ENCODE assay signal across 8 mouse cellular contexts in the genomic region with DNA sequence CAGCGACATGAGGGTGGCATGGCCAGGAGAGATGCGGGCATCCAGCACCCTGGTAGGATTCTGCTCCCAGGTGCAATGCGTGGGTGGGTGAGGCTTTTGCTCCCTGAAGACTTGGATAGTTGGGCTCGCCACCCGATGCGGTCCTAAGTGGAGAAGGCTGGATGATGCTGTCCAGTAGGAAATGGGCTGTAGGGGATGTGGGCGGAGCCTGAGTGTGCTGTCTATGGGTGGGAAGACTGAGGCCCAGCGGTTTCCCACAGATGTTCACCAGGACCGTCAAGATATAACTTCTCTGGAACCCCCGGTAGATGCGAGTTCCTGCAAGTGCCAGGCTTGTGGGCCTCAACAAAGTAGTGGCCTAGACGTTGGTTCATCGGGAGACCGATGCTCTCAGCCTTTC. TPM values are rescaled to one million over a fixed set of nuclear protein-coding genes. Genes with fewer than 3 reads are reported as not detected.
A peak's percentile ranks its signal among the peaks of the same experiment; 100 is the strongest.
DNase-seq lines count a peak whose midpoint lies in the region; ATAC-seq and TF ChIP-seq lines count a peak whose summit lies in the region.

No protein-coding gene starts in this region.

- no peaks in the 10 kb centered on the region for H3K9me3 ChIP-seq in kidney, embryonic 16.5 days (ENCODE audit: low read length)
- H3K9me3 ChIP-seq in embryonic facial prominence, embryonic 15.5 days (replicated peaks), result no peaks in the 10 kb centered on the region
- no peaks in the 10 kb centered on the region for H3K9me3 ChIP-seq in intestine, postnatal 0 days (ENCODE audit: control insufficient read depth)
- no peaks in the 10 kb centered on the region for H3K9me3 ChIP-seq in neural tube, embryonic 13.5 days

- no peak for ATAC-seq in kidney, embryonic 16.5 days (ENCODE audit: low FRiP score, low TSS enrichment)
- no peak for ATAC-seq in embryonic facial prominence, embryonic 15.5 days (ENCODE audit: insufficient number of reproducible peaks, low FRiP score, low TSS enrichment, low read depth)
- no peak for ATAC-seq in intestine, postnatal 0 days
- no peak for ATAC-seq in neural tube, embryonic 13.5 days (ENCODE audit: low read depth)

- peak overlapping the region; percentile 22 for H3K4me3 ChIP-seq in kidney, embryonic 16.5 days (ENCODE audit: low read length)
- peak overlapping the region; percentile 26 for H3K4me3 ChIP-seq in embryonic facial prominence, embryonic 15.5 days (replicated peaks)
- H3K4me3 ChIP-seq in intestine, postnatal 0 days (ENCODE audit: low read depth, low read length), result peak overlapping the region; percentile 2; the same call in 1 of the 2 replicates
- peak overlapping the region; percentile 20 for H3K4me3 ChIP-seq in neural tube, embryonic 13.5 days

- peaks cover 8% of the 10 kb centered on the region; the same call in 1 of the 2 replicates for H3K4me1 ChIP-seq in kidney, embryonic 16.5 days (ENCODE audit: insufficient read depth, low read length)
- peaks cover 7% of the 10 kb centered on the region for H3K4me1 ChIP-seq in embryonic facial prominence, embryonic 15.5 days
- 0 out of 2 replicates have a peak, but pooled peaks cover 3% of the 10 kb centered on the region for H3K4me1 ChIP-seq in intestine, postnatal 0 days (replicated peaks; ENCODE audit: control insufficient read depth, insufficient read depth, low read length)
- H3K4me1 ChIP-seq in neural tube, embryonic 13.5 days (replicated peaks), result peaks cover 7% of the 10 kb centered on the region

- H3K4me2 ChIP-seq in kidney, embryonic 16.5 days (replicated peaks; ENCODE audit: low read depth, low read length), result peak overlapping the region; percentile 51
- H3K4me2 ChIP-seq in embryonic facial prominence, embryonic 15.5 days (replicated peaks), result peak overlapping the region; percentile 44
- H3K4me2 ChIP-seq in intestine, postnatal 0 days (replicated peaks; ENCODE audit: low read depth), result peak overlapping the region; percentile 54
- peak overlapping the region; percentile 42 for H3K4me2 ChIP-seq in neural tube, embryonic 13.5 days

- intact Hi-C loops in left cerebral cortex, postnatal 36 days (cut with DNase I), result no loop called here

- no peak overlapping the region for H3K9ac ChIP-seq in kidney, embryonic 16.5 days (replicated peaks; ENCODE audit: low read length)
- H3K9ac ChIP-seq in embryonic facial prominence, embryonic 15.5 days, result no peak overlapping the region
- no peak overlapping the region for H3K9ac ChIP-seq in intestine, postnatal 0 days (ENCODE audit: low read depth, low read length)
- no peak overlapping the region for H3K9ac ChIP-seq in neural tube, embryonic 13.5 days

- WGBS in kidney, embryonic 16.5 days, result 62% methylated on average over 14 of the region's 14 CpGs
- 54% methylated on average over 14 of the region's 14 CpGs for whole genome bisulfite sequencing in embryonic facial prominence, embryonic 15.5 days
- WGBS in intestine, postnatal 0 days, result 68% methylated on average over 14 of the region's 14 CpGs
- 56% methylated on average over 14 of the region's 14 CpGs for WGBS in neural tube, embryonic 13.5 days

- no peak for TF ChIP-seq CTCF in intestine, postnatal 0 days (IDR thresholded peaks at IDR 0.05; ENCODE audit: low read depth)

- H3K36me3 ChIP-seq in kidney, embryonic 16.5 days (ENCODE audit: insufficient read depth, low read length), result no peaks in the 10 kb centered on the region
- no peaks in the 10 kb centered on the region for H3K36me3 ChIP-seq in embryonic facial prominence, embryonic 15.5 days
- H3K36me3 ChIP-seq in intestine, postnatal 0 days (ENCODE audit: control insufficient read depth, insufficient read depth), result no peaks in the 10 kb centered on the region
- no peaks in the 10 kb centered on the region for H3K36me3 ChIP-seq in neural tube, embryonic 13.5 days

- no peak for DNase-seq in kidney, postnatal 4 days
- no peak for DNase-seq in left cerebral cortex, postnatal 36 days (ENCODE audit: low spot score in 2 of 2)
- no peak for DNase-seq in adrenal gland, adult 18-20 months (ENCODE audit: low spot score in 2 of 2)
- no peak for DNase-seq in urinary bladder, postnatal 36 days (ENCODE audit: low spot score in 2 of 2)

- no peak overlapping the region for H3K27ac ChIP-seq in kidney, embryonic 16.5 days (ENCODE audit: low read length)
- no peak overlapping the region for H3K27ac ChIP-seq in embryonic facial prominence, embryonic 15.5 days (replicated peaks)
- H3K27ac ChIP-seq in intestine, postnatal 0 days (ENCODE audit: low read depth, low read length), result no peak overlapping the region
- H3K27ac ChIP-seq in neural tube, embryonic 13.5 days (replicated peaks), result no peak overlapping the region

- peaks cover 12% of the 10 kb centered on the region; the same call in 1 of the 2 replicates for H3K27me3 ChIP-seq in kidney, embryonic 16.5 days (ENCODE audit: insufficient read depth, low read length)
- peaks cover 14% of the 10 kb centered on the region for H3K27me3 ChIP-seq in embryonic facial prominence, embryonic 15.5 days
- 0 out of 2 replicates have a peak, but pooled peaks cover 10% of the 10 kb centered on the region for H3K27me3 ChIP-seq in intestine, postnatal 0 days (replicated peaks; ENCODE audit: control insufficient read depth, insufficient read depth, low read length)
- H3K27me3 ChIP-seq in neural tube, embryonic 13.5 days, result peaks cover 11% of the 10 kb centered on the region

RNA-seq across cellular contexts. Expression of a gene that starts 4.9 kb away (rescaled TPM):
- polyA plus RNA-seq in kidney, embryonic 16.5 days (2015; fragmentation: Nextera tagmentation; extraction: Ambion mirVana), result 0.09 and 0.14 TPM in 2 replicates
- 0.16 and 0.48 TPM in 2 replicates for polyA plus RNA-seq in embryonic facial prominence, embryonic 15.5 days (2015; fragmentation: Nextera tagmentation; extraction: Ambion mirVana)
- polyA plus RNA-seq in intestine, postnatal 0 days (2015; fragmentation: Nextera tagmentation; extraction: Ambion mirVana), result 0.04 and 0.25 TPM in 2 replicates
- 0.96 and 1.1 TPM in 2 replicates for polyA plus RNA-seq in neural tube, embryonic 13.5 days (2015; fragmentation: Nextera tagmentation; extraction: Ambion mirVana)
- total RNA-seq in left cerebral cortex, postnatal 36 days (2021), result 10 to 100 TPM; 11.4 to 21.7 TPM
- total RNA-seq in adrenal gland, adult 18-20 months (2021), result under 1 TPM in 1 of 2 experiments, not detected in 1; 0.51 TPM

RNA-seq across cellular contexts. Expression of a gene that starts 16.9 kb away (rescaled TPM):
- polyA plus RNA-seq in kidney, embryonic 16.5 days (2015; fragmentation: Nextera tagmentation; extraction: Ambion mirVana), result 206 and 214 TPM in 2 replicates
- 190 and 195 TPM in 2 replicates for polyA plus RNA-seq in embryonic facial prominence, embryonic 15.5 days (2015; fragmentation: Nextera tagmentation; extraction: Ambion mirVana)
- 57.7 and 65.8 TPM in 2 replicates for polyA plus RNA-seq in intestine, postnatal 0 days (2015; fragmentation: Nextera tagmentation; extraction: Ambion mirVana)
- 167 and 187 TPM in 2 replicates for polyA plus RNA-seq in neural tube, embryonic 13.5 days (2015; fragmentation: Nextera tagmentation; extraction: Ambion mirVana)
- total RNA-seq in left cerebral cortex, postnatal 36 days (2021), result 100 to 1,000 TPM in 1 of 2 experiments, 10 to 100 TPM in 1; 69.7 to 123 TPM
- total RNA-seq in adrenal gland, adult 18-20 months (2021), result 100 to 1,000 TPM; 172 to 220 TPM

RNA-seq across cellular contexts. Expression of a gene that starts 38.9 kb away (rescaled TPM):
- 11.2 and 12.2 TPM in 2 replicates for polyA plus RNA-seq in kidney, embryonic 16.5 days (2015; fragmentation: Nextera tagmentation; extraction: Ambion mirVana)
- 0.09 TPM in 1 of 2 replicates, not detected in the other for polyA plus RNA-seq in embryonic facial prominence, embryonic 15.5 days (2015; fragmentation: Nextera tagmentation; extraction: Ambion mirVana)
- polyA plus RNA-seq in intestine, postnatal 0 days (2015; fragmentation: Nextera tagmentation; extraction: Ambion mirVana), result 5.2 and 5.4 TPM in 2 replicates
- not detected in 2 replicates for polyA plus RNA-seq in neural tube, embryonic 13.5 days (2015; fragmentation: Nextera tagmentation; extraction: Ambion mirVana)
- total RNA-seq in left cerebral cortex, postnatal 36 days (2021), result under 1 TPM; 0.57 to 0.79 TPM
- under 1 TPM in 1 of 2 experiments, not detected in 1; 0.63 TPM for total RNA-seq in adrenal gland, adult 18-20 months (2021)
